Mouse (Mus musculus) MEL (cell line): ENCODE measurements at regions not wholly inside any gene's neighbourhood (a gene's known extent, or its start where the extent isn't known, plus 50 kb on each side); places are given as distances from the start of the nearest gene placed in this dataset.

Experiments
- DNase-seq: peaks from one replicate; pipeline ENCODE4 v3.0.0; 2011; ENCODE audit warnings: low read depth, low spot score
- H3K27ac ChIP-seq: 2 replicates; pipeline ENCODE4 v1.5.1; 2012; ENCODE audit warnings: low read depth, mild to moderate bottlenecking, control low read depth, low read length, moderate library complexity; ENCODE audit not compliant: control insufficient read depth
- H3K27me3 ChIP-seq, 2 experiments: fragments of 150-350 bp in 1 of 2; sonication (generic) in 1 of 2; 2 replicates each; pipeline ENCODE4 v1.6.1; 2012; ENCODE audit warnings: low read length in 2 of 2, mild to moderate bottlenecking in 2 of 2, improper control_type of control experiment in 1 of 2, moderate library complexity in 1 of 2; ENCODE audit not compliant: insufficient read depth in 2 of 2, control insufficient read depth in 1 of 2
- H3K36me3 ChIP-seq, 2 experiments: 2 replicates each; pipeline ENCODE4 v1.6.1; 2012 to 2014; ENCODE audit warnings: low read length in 2 of 2, improper control_type of control experiment in 1 of 2, inconsistent platforms in 1 of 2, mild to moderate bottlenecking in 1 of 2; ENCODE audit not compliant: insufficient read depth in 2 of 2, control insufficient read depth in 1 of 2
- H3K4me1 ChIP-seq, 2 experiments: fragments of 150-350 bp in 1 of 2; sonication (generic) in 1 of 2; 2 replicates each; pipeline ENCODE4 v1.6.1; 2012; ENCODE audit warnings: low read length in 2 of 2, improper control_type of control experiment in 1 of 2, mild to moderate bottlenecking in 1 of 2; ENCODE audit not compliant: insufficient read depth in 2 of 2, control insufficient read depth in 1 of 2
- H3K4me3 ChIP-seq, 2 experiments: fragments of 150-350 bp in 1 of 2; sonication (generic) in 1 of 2; 2 replicates each; pipeline ENCODE4 v1.5.1; 2012; ENCODE audit warnings: low read depth in 2 of 2, low read length in 2 of 2, mild to moderate bottlenecking in 2 of 2, moderate library complexity in 2 of 2, control low read depth in 1 of 2, improper control_type of control experiment in 1 of 2; ENCODE audit not compliant: control insufficient read depth in 1 of 2, insufficient read depth in 1 of 2
- H3K79me2 ChIP-seq: 2 replicates; pipeline ENCODE4 v1.6.1; 2012; ENCODE audit warnings: mild to moderate bottlenecking, low read length, moderate library complexity; ENCODE audit not compliant: control insufficient read depth, poor library complexity, insufficient read depth
- H3K9ac ChIP-seq: 2 replicates; pipeline ENCODE4 v1.6.1; 2012; ENCODE audit warnings: low read depth, mild to moderate bottlenecking, control low read depth, low read length, moderate library complexity; ENCODE audit not compliant: control insufficient read depth, poor library complexity, severe bottlenecking
- H3K9me3 ChIP-seq: fragments of 150-350 bp; sonication (generic); replicated peaks from 2 replicates; pipeline ENCODE4 v1.6.1; 2012; ENCODE audit warnings: mild to moderate bottlenecking, low read length, improper control_type of control experiment, moderate library complexity; ENCODE audit not compliant: insufficient read depth
- BHLHE40 ChIP-seq: IDR thresholded peaks from 2 replicates; pipeline ENCODE4 v1.6.1; 2012; ENCODE audit warnings: low read depth, mild to moderate bottlenecking, inconsistent platforms, low read length, improper control_type of control experiment, borderline replicate concordance
- CHD2 ChIP-seq: IDR thresholded peaks from 2 replicates; pipeline ENCODE4 v1.6.1; 2011; ENCODE audit warnings: low read length, improper control_type of control experiment
- E2F4 ChIP-seq: IDR thresholded peaks from 2 replicates; pipeline ENCODE4 v1.6.1; 2011; ENCODE audit warnings: low read depth, low read length, improper control_type of control experiment, borderline replicate concordance
- ELF1 ChIP-seq: IDR thresholded peaks from 2 replicates; pipeline ENCODE4 v1.6.1; 2014; ENCODE audit warnings: low read depth, mild to moderate bottlenecking, inconsistent platforms, low read length, improper control_type of control experiment, moderate library complexity
- HCFC1 ChIP-seq: IDR thresholded peaks from 2 replicates; pipeline ENCODE4 v1.6.1; 2012; ENCODE audit warnings: low read depth, mild to moderate bottlenecking, inconsistent platforms, low read length, improper control_type of control experiment, moderate library complexity
- JUND ChIP-seq: IDR thresholded peaks from 2 replicates; pipeline ENCODE4 v1.6.1; 2011; ENCODE audit warnings: low read depth, mild to moderate bottlenecking, improper control_type of control experiment, low read length
- MYB ChIP-seq: IDR thresholded peaks from 2 replicates; pipeline ENCODE4 v1.6.1; 2011; ENCODE audit warnings: mild to moderate bottlenecking, low read depth, low read length, improper control_type of control experiment
- NELFE ChIP-seq: IDR thresholded peaks from 2 replicates; pipeline ENCODE4 v1.6.1; 2011; ENCODE audit warnings: low read depth, low read length, improper control_type of control experiment
- NRF1 ChIP-seq: IDR thresholded peaks from 2 replicates; pipeline ENCODE4 v1.6.1; 2014; ENCODE audit warnings: low read depth, mild to moderate bottlenecking, inconsistent platforms, low read length, improper control_type of control experiment, moderate library complexity; ENCODE audit not compliant: poor library complexity, insufficient read depth, severe bottlenecking
- POLR2A ChIP-seq, 2 experiments: IDR thresholded peaks; 2 replicates each; pipeline ENCODE4 v1.6.1; 2011 to 2012; ENCODE audit warnings: low read length in 2 of 2, mild to moderate bottlenecking in 2 of 2, control low read depth in 1 of 2, improper control_type of control experiment in 1 of 2, low read depth in 1 of 2, moderate library complexity in 1 of 2; ENCODE audit not compliant: control insufficient read depth in 1 of 2, insufficient read depth in 1 of 2, poor library complexity in 1 of 2
- RAD21 ChIP-seq: IDR thresholded peaks from 2 replicates; pipeline ENCODE4 v1.6.1; 2011; ENCODE audit warnings: mild to moderate bottlenecking, low read depth, low read length, improper control_type of control experiment
- RCOR1 ChIP-seq: IDR thresholded peaks from 2 replicates; pipeline ENCODE4 v1.6.1; 2012; ENCODE audit warnings: low read depth, mild to moderate bottlenecking, inconsistent platforms, low read length, improper control_type of control experiment
- TAL1 ChIP-seq: IDR thresholded peaks from 2 replicates; pipeline ENCODE4 v1.6.1; 2012; ENCODE audit warnings: mild to moderate bottlenecking, inconsistent platforms, low read length, moderate library complexity, mixed read lengths
- UBTF ChIP-seq: IDR thresholded peaks from 2 replicates; pipeline ENCODE4 v1.6.1; 2012; ENCODE audit warnings: low read depth, mild to moderate bottlenecking, inconsistent platforms, low read length, improper control_type of control experiment, moderate library complexity, borderline replicate concordance; ENCODE audit not compliant: insufficient read depth
- USF2 ChIP-seq, 2 experiments: IDR thresholded peaks; 2 replicates each; pipeline ENCODE4 v1.6.1; 2011 to 2012; ENCODE audit warnings: improper control_type of control experiment in 2 of 2, low read length in 2 of 2, borderline replicate concordance in 1 of 2, inconsistent platforms in 1 of 2, low read depth in 1 of 2, mild to moderate bottlenecking in 1 of 2; ENCODE audit not compliant: insufficient read depth in 1 of 2
- ZC3H11A ChIP-seq: IDR thresholded peaks from 2 replicates; pipeline ENCODE4 v1.6.1; 2012; ENCODE audit warnings: low read depth, mild to moderate bottlenecking, inconsistent platforms, low read length, improper control_type of control experiment
- ZKSCAN1 ChIP-seq: IDR thresholded peaks from 2 replicates; pipeline ENCODE4 v1.6.1; 2012; ENCODE audit warnings: low read depth, mild to moderate bottlenecking, inconsistent platforms, low read length, improper control_type of control experiment, moderate library complexity
- ZNF384 ChIP-seq: IDR thresholded peaks from 2 replicates; pipeline ENCODE4 v1.6.1; 2012; ENCODE audit warnings: low read depth, mild to moderate bottlenecking, inconsistent platforms, low read length, improper control_type of control experiment

- DNase-seq, result no peak
- Histone ChIP-seq H3K27ac (no peak overlapping the region), H3K27me3 (no peaks in the 10 kb centered on the region), H3K9me3 (no peaks in the 10 kb centered on the region), H3K79me2 (no peaks in the 10 kb centered on the region), H3K4me1 (no peaks in the 10 kb centered on the region), H3K4me3 (no peak overlapping the region), H3K36me3 (no peaks in the 10 kb centered on the region), H3K9ac (no peak overlapping the region)
- TF ChIP-seq JUND (no peak), ZC3H11A (no peak), BHLHE40 (no peak), HCFC1 (no peak), USF2 (IDR thresholded peaks at IDR 0.05; ENCODE audit: borderline replicate concordance in 1 of 2, insufficient read depth in 1 of 2, low read depth in 1 of 2, low read length in 2 of 2) (no peak), ZNF384 (no peak), RCOR1 (no peak), ELF1 (no peak), RAD21 (no peak), ZKSCAN1 (no peak), NELFE (no peak), E2F4 (no peak), CHD2 (no peak), NRF1 (no peak)
These were observed 656.2 kb downstream of the Slc16a7 start for GRCm38 (mm10) chr10:124733103-124733502.

GRCm38 (mm10) chr10:124732342-124732741, 656.9 kb downstream of the Slc16a7 start:
- Histone ChIP-seq H3K36me3 (no peaks in the 10 kb centered on the region), H3K9ac (no peak overlapping the region), H3K9me3 (no peaks in the 10 kb centered on the region), H3K4me3 (no peak overlapping the region), H3K27me3 (no peaks in the 10 kb centered on the region), H3K4me1 (no peaks in the 10 kb centered on the region), H3K79me2 (no peaks in the 10 kb centered on the region), H3K27ac (no peak overlapping the region)
- no peak for DNase-seq
- TF ChIP-seq ELF1 (no peak), ZKSCAN1 (no peak), POLR2A (IDR thresholded peaks at IDR 0.05; ENCODE audit: control insufficient read depth in 1 of 2, insufficient read depth in 1 of 2, low read depth in 1 of 2, low read length in 2 of 2, poor library complexity in 1 of 2) (no peak), MYB (no peak), TAL1 (no peak), UBTF (no peak), RCOR1 (no peak)
